Mouse (Mus musculus): ENCODE measurements around the gene Zfp683. TPM values are rescaled to one million over a fixed set of nuclear protein-coding genes. Genes with fewer than 3 reads are reported as not detected.

The Zfp683 gene
- polyA plus RNA-seq, 1 experiment from 2014 or later = not detected

- Histone ChIP-seq H3K36me3 (no peaks in the 10 kb centered on the region), H3K27ac (no peak overlapping the region), H3K27me3 (ENCODE audit: low read depth, poor library complexity, severe bottlenecking) (peaks cover 20% of the 10 kb centered on the region), H3K9me3 (replicated peaks) (no peaks in the 10 kb centered on the region), H3K4me1 (peaks cover 23% of the 10 kb centered on the region), H3K4me3 (peak overlapping the region; percentile 56)
- WGBS = 13% methylated on average over 7 of the region's 7 CpGs
- DNase-seq (ENCODE audit: low spot score) = no peak
These were observed 28.8 kb downstream of the Zfp683 start for GRCm38 (mm10) chr4:134082460-134082859.

GRCm38 (mm10) chr4:134084999-134085398 is 31.4 kb downstream of the Zfp683 start:
- Histone ChIP-seq H3K27me3 (ENCODE audit: low read depth, poor library complexity, severe bottlenecking) (peaks cover 23% of the 10 kb centered on the region), H3K27ac (no peak overlapping the region), H3K36me3 (no peaks in the 10 kb centered on the region), H3K4me3 (no peak overlapping the region), H3K9me3 (replicated peaks) (no peaks in the 10 kb centered on the region), H3K4me1 (peaks cover 17% of the 10 kb centered on the region)
- 87% methylated on average over 4 of the region's 4 CpGs for WGBS
- DNase-seq (ENCODE audit: low spot score) = no peak

GRCm38 (mm10) chr4:134087412-134087811 is 33.8 kb downstream of the Zfp683 start:
- H3K27me3 ChIP-seq (ENCODE audit: low read depth, poor library complexity, severe bottlenecking) = 0 out of 2 replicates have a peak, but pooled peaks cover 3% of the 10 kb centered on the region
- no peaks in the 10 kb centered on the region for H3K9me3 ChIP-seq (replicated peaks)
- no peak overlapping the region for H3K4me3 ChIP-seq
- no peaks in the 10 kb centered on the region for H3K36me3 ChIP-seq
- WGBS = 52% methylated on average over 7 of the region's 7 CpGs
- H3K4me1 ChIP-seq = peaks cover 3% of the 10 kb centered on the region
- DNase-seq (ENCODE audit: low spot score) = peak; percentile 57
- H3K27ac ChIP-seq = no peak overlapping the region

- 81% methylated on average over 9 of the region's 9 CpGs for WGBS
- no peak for DNase-seq (ENCODE audit: low spot score)
- H3K27ac ChIP-seq = no peak overlapping the region
- H3K4me3 ChIP-seq = no peak overlapping the region
- H3K27me3 ChIP-seq (ENCODE audit: low read depth, poor library complexity, severe bottlenecking) = 0 out of 2 replicates have a peak, but pooled peaks cover 3% of the 10 kb centered on the region
- H3K36me3 ChIP-seq = no peaks in the 10 kb centered on the region
- H3K4me1 ChIP-seq = no peaks in the 10 kb centered on the region
- no peaks in the 10 kb centered on the region for H3K9me3 ChIP-seq (replicated peaks)
These were observed 35.4 kb downstream of the Zfp683 start for GRCm38 (mm10) chr4:134089029-134089428.

- 85% methylated on average over 16 of the region's 16 CpGs for WGBS
- no peaks in the 10 kb centered on the region for H3K9me3 ChIP-seq (replicated peaks)
- H3K4me3 ChIP-seq = no peak overlapping the region
- H3K27me3 ChIP-seq (ENCODE audit: low read depth, poor library complexity, severe bottlenecking) = 0 out of 2 replicates have a peak, but pooled peaks cover 3% of the 10 kb centered on the region
- no peaks in the 10 kb centered on the region for H3K4me1 ChIP-seq
- H3K27ac ChIP-seq = no peak overlapping the region
- no peaks in the 10 kb centered on the region for H3K36me3 ChIP-seq
- DNase-seq (ENCODE audit: low spot score) = no peak
These were observed 37.0 kb downstream of the Zfp683 start for GRCm38 (mm10) chr4:134090521-134091224.

GRCm38 (mm10) chr4:134091225-134091529 is 37.5 kb downstream of the Zfp683 start:
- DNase-seq (ENCODE audit: low spot score) = no peak
- 87% methylated on average over 6 of the region's 6 CpGs for WGBS
- Histone ChIP-seq H3K9me3 (replicated peaks) (no peaks in the 10 kb centered on the region), H3K4me3 (no peak overlapping the region), H3K36me3 (no peaks in the 10 kb centered on the region), H3K27ac (no peak overlapping the region), H3K27me3 (ENCODE audit: low read depth, poor library complexity, severe bottlenecking) (0 out of 2 replicates have a peak, but pooled peaks cover 3% of the 10 kb centered on the region), H3K4me1 (no peaks in the 10 kb centered on the region)

GRCm38 (mm10) chr4:134092382-134093288 is 39.0 kb downstream of the Zfp683 start:
- Histone ChIP-seq H3K9me3 (replicated peaks) (no peaks in the 10 kb centered on the region), H3K36me3 (no peaks in the 10 kb centered on the region), H3K27me3 (ENCODE audit: low read depth, poor library complexity, severe bottlenecking) (0 out of 2 replicates have a peak, but pooled peaks cover 3% of the 10 kb centered on the region), H3K27ac (no peak overlapping the region), H3K4me3 (no peak overlapping the region), H3K4me1 (no peaks in the 10 kb centered on the region)
- DNase-seq (ENCODE audit: low spot score) = peak; percentile 55
- 77% methylated on average over 6 of the region's 6 CpGs for WGBS

GRCm38 (mm10) chr4:134094004-134094564 is 40.4 kb downstream of the Zfp683 start:
- H3K9me3 ChIP-seq (replicated peaks) = no peaks in the 10 kb centered on the region
- peaks cover 10% of the 10 kb centered on the region for H3K4me1 ChIP-seq
- H3K4me3 ChIP-seq = no peak overlapping the region
- no peaks in the 10 kb centered on the region for H3K36me3 ChIP-seq
- no peak overlapping the region for H3K27ac ChIP-seq
- 86% methylated on average over 7 of the region's 7 CpGs for WGBS
- no peak for DNase-seq (ENCODE audit: low spot score)
- 0 out of 2 replicates have a peak, but pooled peaks cover under 1% of the 10 kb centered on the region for H3K27me3 ChIP-seq (ENCODE audit: low read depth, poor library complexity, severe bottlenecking)

- no peaks in the 10 kb centered on the region for H3K27me3 ChIP-seq (ENCODE audit: low read depth, poor library complexity, severe bottlenecking)
- H3K27ac ChIP-seq = no peak within 1 kb of the TSS
- no peaks in the 10 kb centered on the region for H3K36me3 ChIP-seq
- peaks cover 10% of the 10 kb centered on the region for H3K4me1 ChIP-seq
- no peak within 1 kb of the TSS for H3K4me3 ChIP-seq
- DNase-seq (ENCODE audit: low spot score) = no peak
- no peaks in the 10 kb centered on the region for H3K9me3 ChIP-seq (replicated peaks)
- 67% methylated on average over 3 of the region's 3 CpGs for WGBS
These were observed 41.4 kb downstream of the Zfp683 start, which contains the start of gene Cd52 for GRCm38 (mm10) chr4:134094923-134095547. Gene Cd52, minus strand, starts transcription at chr4:134095082.

GRCm38 (mm10) chr4:134096120-134096519 is 42.5 kb downstream of the Zfp683 start:
- no peaks in the 10 kb centered on the region for H3K27me3 ChIP-seq (ENCODE audit: low read depth, poor library complexity, severe bottlenecking)
- DNase-seq (ENCODE audit: low spot score) = no peak
- H3K9me3 ChIP-seq (replicated peaks) = no peaks in the 10 kb centered on the region
- peaks cover 10% of the 10 kb centered on the region for H3K4me1 ChIP-seq
- H3K36me3 ChIP-seq = no peaks in the 10 kb centered on the region
- H3K4me3 ChIP-seq = no peak overlapping the region
- no peak overlapping the region for H3K27ac ChIP-seq
- WGBS = 85% methylated on average over 3 of the region's 3 CpGs

GRCm38 (mm10) chr4:134097015-134097608 is 43.5 kb downstream of the Zfp683 start:
- Histone ChIP-seq H3K36me3 (no peaks in the 10 kb centered on the region), H3K27me3 (ENCODE audit: low read depth, poor library complexity, severe bottlenecking) (no peaks in the 10 kb centered on the region), H3K27ac (no peak overlapping the region), H3K4me1 (peaks cover 10% of the 10 kb centered on the region), H3K9me3 (replicated peaks) (no peaks in the 10 kb centered on the region), H3K4me3 (no peak overlapping the region)
- WGBS = 77% methylated on average over 5 of the region's 5 CpGs
- DNase-seq (ENCODE audit: low spot score) = no peak

GRCm38 (mm10) chr4:134098628-134099027 is 45.0 kb downstream of the Zfp683 start:
- Histone ChIP-seq H3K27ac (no peak overlapping the region), H3K27me3 (ENCODE audit: low read depth, poor library complexity, severe bottlenecking) (no peaks in the 10 kb centered on the region), H3K9me3 (replicated peaks) (no peaks in the 10 kb centered on the region), H3K4me1 (peaks cover 16% of the 10 kb centered on the region), H3K36me3 (no peaks in the 10 kb centered on the region), H3K4me3 (no peak overlapping the region)
- WGBS = 40% methylated on average over 8 of the region's 8 CpGs
- no peak for DNase-seq (ENCODE audit: low spot score)
